Mouse (Mus musculus): ENCODE data around the gene Adgrg5. TPM values are rescaled to one million over a fixed set of nuclear protein-coding genes. Genes with fewer than 3 reads are reported as not detected.

Adgrg5 gene
- total and polyA plus RNA-seq, 3 experiments = 0.87 to 3.2 (median 2.9) TPM

DNA sequence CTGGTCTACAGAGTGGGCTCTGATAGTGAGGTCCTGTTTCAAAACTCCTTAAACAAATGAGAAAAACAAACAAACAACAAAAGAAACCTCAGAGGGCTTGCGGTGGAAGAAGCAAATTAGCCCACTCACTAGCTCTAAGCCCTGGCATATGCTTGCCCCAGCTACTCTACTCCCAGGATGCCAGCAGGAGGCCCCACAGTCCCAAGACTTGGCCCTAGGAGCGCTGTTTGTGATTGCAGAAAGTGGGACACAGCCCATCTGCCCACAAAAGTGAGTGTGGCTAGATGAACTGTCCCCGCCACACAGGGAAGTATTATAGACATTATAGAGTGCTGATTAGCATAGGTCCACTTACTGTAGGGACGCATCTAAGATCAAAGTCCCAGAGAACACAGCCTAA, 24.9 kb downstream of the Adgrg5 start:
- no peak overlapping the region for H3K4me3 ChIP-seq (ENCODE audit: low read depth, low read length)
- no peaks in the 10 kb centered on the region for H3K9me3 ChIP-seq (replicated peaks)
- no peak for DNase-seq (ENCODE audit: low spot score)
- peaks cover 34% of the 10 kb centered on the region for H3K4me1 ChIP-seq (ENCODE audit: insufficient read depth, low read depth, low read length)
- H3K27me3 ChIP-seq (ENCODE audit: insufficient read depth, low read length) = peaks cover 31% of the 10 kb centered on the region
- no peak for TF ChIP-seq GATA2 (IDR thresholded peaks at IDR 0.05; ENCODE audit: borderline replicate concordance, low read depth, low read length)
- no peaks in the 10 kb centered on the region for H3K36me3 ChIP-seq (replicated peaks)
- no peak for ATAC-seq (ENCODE audit: extremely low read depth, insufficient number of reproducible peaks, low FRiP score, poor library complexity, severe bottlenecking)

DNA sequence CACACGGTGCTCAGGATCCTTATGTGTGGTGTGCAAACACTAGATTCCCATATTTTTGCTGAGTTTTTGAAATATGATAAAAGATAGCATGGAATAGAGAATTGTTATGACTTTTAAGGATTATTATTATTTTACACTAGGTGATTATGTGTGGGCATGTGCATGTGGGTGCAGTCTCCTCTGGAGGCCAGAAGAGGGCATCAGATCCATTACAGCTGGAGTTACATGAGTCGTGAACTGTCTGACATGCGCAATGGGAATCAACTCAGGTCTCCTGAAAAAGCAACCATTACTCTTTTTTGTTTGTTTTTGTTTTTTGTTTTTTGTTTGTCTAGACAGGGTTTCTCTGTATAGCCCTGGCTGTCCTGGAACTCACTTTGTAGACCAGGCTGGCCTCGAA, 25.5 kb downstream of the Adgrg5 start:
- peaks cover 36% of the 10 kb centered on the region for H3K4me1 ChIP-seq (ENCODE audit: insufficient read depth, low read depth, low read length)

DNA sequence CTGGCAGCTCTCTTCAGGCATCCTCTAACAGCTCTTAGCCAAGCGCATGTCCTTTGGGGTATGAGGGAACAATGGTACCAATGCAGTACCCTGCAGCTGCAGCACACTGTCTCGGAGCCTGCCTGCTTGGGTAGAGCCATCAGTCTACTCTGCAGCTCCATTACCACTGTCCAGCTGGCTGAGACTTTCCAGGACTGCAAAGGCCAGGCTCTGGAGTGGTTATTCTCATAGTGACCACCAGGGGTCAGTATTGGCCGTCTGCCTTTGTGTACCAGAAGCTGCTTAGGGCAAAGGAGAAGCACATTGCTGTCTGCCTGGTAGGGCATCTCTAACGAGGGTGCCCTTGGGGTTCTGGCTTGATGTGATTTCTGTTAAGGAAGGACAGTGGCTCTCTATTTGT, 26.6 kb downstream of the Adgrg5 start:
- Histone ChIP-seq H3K36me3 (replicated peaks) (no peaks in the 10 kb centered on the region), H3K9me3 (replicated peaks) (no peaks in the 10 kb centered on the region), H3K4me3 (ENCODE audit: low read depth, low read length) (no peak overlapping the region), H3K27me3 (ENCODE audit: insufficient read depth, low read length) (peaks cover 17% of the 10 kb centered on the region), H3K4me1 (ENCODE audit: insufficient read depth, low read depth, low read length) (peaks cover 46% of the 10 kb centered on the region)
- peak; percentile 43 for ATAC-seq (ENCODE audit: extremely low read depth, insufficient number of reproducible peaks, low FRiP score, poor library complexity, severe bottlenecking)
- TF ChIP-seq CTCF (IDR thresholded peaks at IDR 0.05; ENCODE audit: low read depth, low read length) (peak; percentile 99), POLR2AphosphoS5 (IDR thresholded peaks at IDR 0.05; ENCODE audit: insufficient replicate concordance, low read depth, low read length) (no peak)
- peak; percentile 41 for DNase-seq (ENCODE audit: low spot score)

More for the DNA sequence above, 25.5 kb downstream of the Adgrg5 start:
- ATAC-seq (ENCODE audit: extremely low read depth, insufficient number of reproducible peaks, low FRiP score, poor library complexity, severe bottlenecking) = no peak
- Histone ChIP-seq H3K4me3 (ENCODE audit: low read depth, low read length) (no peak overlapping the region), H3K9me3 (replicated peaks) (no peaks in the 10 kb centered on the region), H3K27me3 (ENCODE audit: insufficient read depth, low read length) (peaks cover 26% of the 10 kb centered on the region), H3K36me3 (replicated peaks) (no peaks in the 10 kb centered on the region)
- no peak for TF ChIP-seq GATA1 (IDR thresholded peaks at IDR 0.05; ENCODE audit: borderline replicate concordance, low read length)
- no peak for DNase-seq (ENCODE audit: low spot score)

DNA sequence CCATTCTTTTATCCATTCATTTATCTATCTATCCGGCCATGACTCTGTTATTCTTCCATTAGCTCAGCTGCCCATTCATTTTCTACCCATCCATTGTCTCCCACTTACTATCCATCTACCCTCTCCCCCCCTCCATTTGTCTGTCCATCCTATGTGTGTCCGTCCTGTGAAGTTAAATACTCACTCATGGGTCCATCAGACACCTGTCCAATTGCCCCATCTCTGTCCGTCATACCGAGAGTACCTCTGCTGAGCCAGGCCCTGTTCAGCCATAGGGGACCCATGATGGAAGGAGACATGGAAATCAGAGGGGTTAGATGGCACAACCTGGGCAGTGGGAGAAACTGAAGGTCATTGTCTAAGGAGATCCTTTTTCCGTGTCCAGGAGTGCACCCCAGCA, 27.0 kb downstream of the Adgrg5 start:
- no peaks in the 10 kb centered on the region for H3K9me3 ChIP-seq (replicated peaks)
- H3K27me3 ChIP-seq (ENCODE audit: insufficient read depth, low read length) = peaks cover 13% of the 10 kb centered on the region
- ATAC-seq (ENCODE audit: extremely low read depth, insufficient number of reproducible peaks, low FRiP score, poor library complexity, severe bottlenecking) = no peak
- peaks cover 49% of the 10 kb centered on the region for H3K4me1 ChIP-seq (ENCODE audit: insufficient read depth, low read depth, low read length)
- no peak for DNase-seq (ENCODE audit: low spot score)
- no peaks in the 10 kb centered on the region for H3K36me3 ChIP-seq (replicated peaks)
- H3K4me3 ChIP-seq (ENCODE audit: low read depth, low read length) = no peak overlapping the region
- TF ChIP-seq TAL1 (conservative IDR thresholded peaks at IDR 0.05; ENCODE audit: low read depth, low read length) = no peak
- TF ChIP-seq POLR2AphosphoS5 (IDR thresholded peaks at IDR 0.05; ENCODE audit: insufficient replicate concordance, low read depth, low read length) = no peak
- no peak for TF ChIP-seq GATA2 (IDR thresholded peaks at IDR 0.05; ENCODE audit: borderline replicate concordance, low read depth, low read length)
- TF ChIP-seq CTCF (IDR thresholded peaks at IDR 0.05; ENCODE audit: low read depth, low read length) = no peak
- TF ChIP-seq GATA1 (IDR thresholded peaks at IDR 0.05; ENCODE audit: borderline replicate concordance, low read length) = no peak

DNA sequence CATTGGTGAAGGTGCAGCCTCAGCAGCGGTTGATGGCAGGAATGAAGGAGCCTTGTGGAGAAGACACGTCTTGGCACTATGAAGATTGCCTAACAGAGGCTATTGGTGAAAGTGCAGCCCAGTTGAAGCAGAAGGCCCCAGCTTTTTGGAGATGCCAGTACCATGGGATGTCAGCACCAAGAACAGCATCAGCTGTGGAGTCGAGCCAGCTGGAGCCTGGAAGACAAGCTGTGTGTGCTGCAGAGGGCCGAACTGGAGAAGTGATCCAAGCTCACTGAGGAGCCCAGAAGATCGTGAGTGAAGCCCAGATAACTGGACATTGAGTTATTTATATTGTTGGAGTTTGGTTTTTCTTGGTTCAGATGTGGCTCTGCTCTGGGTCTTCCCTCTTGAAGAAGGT, 28.6 kb downstream of the Adgrg5 start:
- H3K36me3 ChIP-seq (replicated peaks) = no peaks in the 10 kb centered on the region
- ATAC-seq (ENCODE audit: extremely low read depth, insufficient number of reproducible peaks, low FRiP score, poor library complexity, severe bottlenecking) (no peak), DNase-seq (ENCODE audit: low spot score) (no peak)
- TF ChIP-seq TAL1 (conservative IDR thresholded peaks at IDR 0.05; ENCODE audit: low read depth, low read length) (no peak), CTCF (IDR thresholded peaks at IDR 0.05; ENCODE audit: low read depth, low read length) (no peak), POLR2AphosphoS5 (IDR thresholded peaks at IDR 0.05; ENCODE audit: insufficient replicate concordance, low read depth, low read length) (no peak), GATA2 (IDR thresholded peaks at IDR 0.05; ENCODE audit: borderline replicate concordance, low read depth, low read length) (no peak), GATA1 (IDR thresholded peaks at IDR 0.05; ENCODE audit: borderline replicate concordance, low read length) (no peak)
- H3K9me3 ChIP-seq (replicated peaks) = no peaks in the 10 kb centered on the region
- H3K27me3 ChIP-seq (ENCODE audit: insufficient read depth, low read length) = peaks cover 3% of the 10 kb centered on the region; the same call in 1 of the 2 replicates
- peaks cover 53% of the 10 kb centered on the region for H3K4me1 ChIP-seq (ENCODE audit: insufficient read depth, low read depth, low read length)
- no peak overlapping the region for H3K4me3 ChIP-seq (ENCODE audit: low read depth, low read length)

DNA sequence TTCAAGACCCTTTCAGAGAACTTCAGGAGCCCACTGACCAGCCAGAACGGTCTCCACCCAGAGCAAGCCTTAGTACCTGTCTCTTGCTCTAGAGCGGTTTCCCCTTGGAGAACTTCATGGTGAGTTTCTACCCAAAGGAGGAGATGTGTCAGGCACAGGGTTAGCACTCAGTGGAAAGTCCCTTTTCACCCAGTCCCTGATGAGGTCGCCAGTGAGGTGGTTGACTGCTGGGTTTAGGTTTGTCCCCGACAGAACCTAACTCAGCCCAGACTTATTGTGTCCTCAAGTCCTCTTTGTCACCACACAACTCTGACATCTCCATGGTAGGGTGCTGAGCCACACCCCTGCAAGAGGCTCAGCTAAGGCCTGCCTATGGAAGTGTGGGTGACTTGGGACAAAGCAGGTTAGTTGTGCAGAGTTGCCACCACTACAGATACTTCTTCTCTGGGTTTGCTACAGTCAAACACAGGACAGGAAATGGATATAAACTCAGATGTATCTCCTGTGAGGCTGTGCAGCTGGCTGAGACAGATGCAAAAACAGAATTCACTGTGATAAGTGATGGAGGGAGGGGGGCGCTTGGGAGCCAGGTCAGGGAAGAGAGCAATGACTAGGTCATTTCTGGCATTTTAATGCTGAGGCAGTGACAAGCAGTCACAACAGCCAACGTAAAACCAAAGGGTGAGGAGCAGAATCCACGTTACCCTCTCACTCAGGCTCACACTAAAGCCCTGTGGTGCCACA, 30.3 kb downstream of the Adgrg5 start:
- peaks cover 54% of the 10 kb centered on the region for H3K4me1 ChIP-seq (ENCODE audit: insufficient read depth, low read depth, low read length)
- no peaks in the 10 kb centered on the region for H3K36me3 ChIP-seq (replicated peaks)
- no peaks in the 10 kb centered on the region for H3K9me3 ChIP-seq (replicated peaks)
- TF ChIP-seq GATA2 (IDR thresholded peaks at IDR 0.05; ENCODE audit: borderline replicate concordance, low read depth, low read length) = no peak
- no peak for TF ChIP-seq GATA1 (IDR thresholded peaks at IDR 0.05; ENCODE audit: borderline replicate concordance, low read length)
- DNase-seq (ENCODE audit: low spot score) (no peak), ATAC-seq (ENCODE audit: extremely low read depth, insufficient number of reproducible peaks, low FRiP score, poor library complexity, severe bottlenecking) (0 out of 2 replicates have a peak, but pooled peaks have one; percentile 5)
- H3K27me3 ChIP-seq (ENCODE audit: insufficient read depth, low read length) = no peaks in the 10 kb centered on the region
- no peak overlapping the region for H3K4me3 ChIP-seq (ENCODE audit: low read depth, low read length)

DNA sequence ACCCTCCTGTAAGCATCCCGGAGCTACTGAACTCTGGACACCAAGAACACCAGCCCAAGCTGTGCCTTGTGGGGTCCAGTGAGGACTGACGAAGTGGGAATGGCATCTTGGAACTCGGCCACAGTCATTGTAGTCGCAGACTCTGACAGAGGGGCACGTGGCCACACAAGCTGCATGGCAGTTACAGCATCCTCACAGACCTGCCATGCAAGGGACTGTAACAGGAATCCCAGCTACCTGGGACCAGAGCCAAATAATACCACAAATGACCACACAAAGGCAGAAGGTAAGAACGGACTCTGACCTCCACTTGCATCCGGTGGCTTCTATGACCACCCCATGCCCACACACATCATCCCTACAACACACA, 30.9 kb downstream of the Adgrg5 start:
- no peaks in the 10 kb centered on the region for H3K36me3 ChIP-seq (replicated peaks)
- ATAC-seq (ENCODE audit: extremely low read depth, insufficient number of reproducible peaks, low FRiP score, poor library complexity, severe bottlenecking) (no peak), DNase-seq (ENCODE audit: low spot score) (no peak)
- no peaks in the 10 kb centered on the region for H3K27me3 ChIP-seq (ENCODE audit: insufficient read depth, low read length)
- H3K4me3 ChIP-seq (ENCODE audit: low read depth, low read length) = no peak overlapping the region; the same call in 1 of the 2 replicates
- TF ChIP-seq GATA1 (IDR thresholded peaks at IDR 0.05; ENCODE audit: borderline replicate concordance, low read length) (no peak), GATA2 (IDR thresholded peaks at IDR 0.05; ENCODE audit: borderline replicate concordance, low read depth, low read length) (no peak)
- H3K9me3 ChIP-seq (replicated peaks) = no peaks in the 10 kb centered on the region
- H3K4me1 ChIP-seq (ENCODE audit: insufficient read depth, low read depth, low read length) = peaks cover 54% of the 10 kb centered on the region
